Mouse (Mus musculus) forelimb bud, embryonic 11.5 days (tissue): ENCODE results near the gene Obox2.
"Not testable (repeated sequence)": the region's sequence is repeated elsewhere in the genome, so short reads cannot be mapped to it uniquely, and the experiment has no call there.

Source experiments
- DNase-seq: peaks from one replicate; pipeline ENCODE4 v3.0.0-alpha.2; 2012; ENCODE audit warnings: low read depth, low spot score

Gene Obox2

DNA sequence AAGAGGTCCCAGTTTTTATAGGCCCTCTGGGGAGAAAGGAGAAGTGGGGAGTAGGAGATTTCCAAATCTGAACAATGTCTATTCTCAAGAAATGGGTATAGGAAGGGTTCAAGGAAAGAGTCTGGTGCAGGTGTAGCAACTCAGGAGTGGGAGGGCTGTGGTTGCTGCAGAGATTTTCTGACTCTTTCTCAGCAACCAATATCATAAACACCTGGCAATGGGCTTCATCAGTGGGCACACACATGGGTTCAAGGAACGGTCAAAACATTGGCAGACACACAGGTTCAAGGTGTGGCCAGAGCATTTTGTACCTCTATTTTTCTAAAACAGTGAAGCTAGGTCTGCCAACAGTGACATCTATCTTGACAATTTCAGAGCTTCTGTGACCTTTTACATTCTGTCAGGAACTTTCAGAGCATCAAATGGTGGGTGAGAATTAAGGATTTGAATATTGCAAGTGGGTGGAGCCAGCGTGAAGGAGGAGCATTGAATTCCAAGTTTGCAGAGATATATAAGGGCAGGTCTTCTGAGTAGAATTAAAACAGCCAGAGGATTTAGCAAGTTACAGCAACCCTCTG is at the start of gene Obox2, which contains the start of gene Obox1:
TSS of gene Obox2 (plus strand) at position 301 of the 578 bp plus-strand sequence.
TSS of gene Obox1 (plus strand) at position 528 of the 578 bp plus-strand sequence.
- not testable (repeated sequence) for DNase-seq

DNA sequence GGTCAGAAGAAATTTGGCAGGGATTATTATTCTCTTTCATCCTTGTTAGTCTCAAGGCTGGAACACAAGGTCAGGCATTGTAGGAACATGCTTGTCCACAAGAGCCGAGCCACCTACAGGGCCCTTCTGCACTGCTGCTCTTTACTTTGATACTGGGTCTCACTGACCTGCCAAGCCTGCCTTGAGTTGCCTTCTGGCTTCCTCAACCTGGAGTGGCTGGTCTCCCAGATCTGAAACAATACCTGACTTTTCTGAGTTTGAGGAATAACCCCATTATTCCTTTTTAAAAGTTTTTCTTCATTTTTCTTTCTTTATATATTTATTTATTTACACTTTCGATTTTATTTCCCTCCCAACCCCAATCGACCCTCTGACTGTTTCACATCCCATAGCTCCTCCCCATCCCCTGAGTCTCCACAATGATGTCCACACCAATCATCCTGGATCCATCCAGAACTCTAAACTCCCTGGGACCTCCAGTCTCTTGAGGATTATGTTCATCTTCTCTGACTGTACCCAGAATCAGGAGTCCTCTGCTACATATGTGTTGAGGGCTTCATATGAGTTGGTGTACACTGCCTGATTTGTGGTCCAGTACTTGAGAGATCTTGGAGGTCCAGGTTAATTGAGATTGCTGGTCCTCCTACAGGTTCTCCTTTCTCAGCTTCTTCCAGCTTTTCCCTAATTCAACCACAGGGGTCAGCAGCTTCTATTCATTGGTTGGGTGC is 10.8 kb downstream of the Obox2 start:
- not testable (repeated sequence) for DNase-seq

DNA sequence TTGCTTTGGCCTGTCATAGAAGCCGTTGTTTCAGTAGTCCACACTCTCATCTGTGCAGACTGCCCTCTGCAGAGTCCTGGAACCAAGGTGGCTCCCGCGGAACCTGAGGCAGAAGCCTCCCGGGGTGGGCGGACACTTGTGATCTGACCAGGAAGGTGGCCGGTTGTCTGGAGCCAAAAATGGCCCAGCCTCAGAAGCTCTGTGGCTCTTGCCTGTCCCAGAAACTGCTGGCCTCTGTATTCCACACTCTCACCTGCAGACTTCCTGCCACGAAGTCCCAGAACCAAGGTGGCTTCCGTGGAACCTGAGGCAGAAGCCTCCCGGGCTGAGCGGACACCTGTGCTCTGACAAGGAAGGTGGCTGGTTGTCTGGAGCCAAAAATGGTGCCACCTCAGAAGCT is 18.3 kb downstream of the Obox2 start:
- DNase-seq = not testable (repeated sequence)

DNA sequence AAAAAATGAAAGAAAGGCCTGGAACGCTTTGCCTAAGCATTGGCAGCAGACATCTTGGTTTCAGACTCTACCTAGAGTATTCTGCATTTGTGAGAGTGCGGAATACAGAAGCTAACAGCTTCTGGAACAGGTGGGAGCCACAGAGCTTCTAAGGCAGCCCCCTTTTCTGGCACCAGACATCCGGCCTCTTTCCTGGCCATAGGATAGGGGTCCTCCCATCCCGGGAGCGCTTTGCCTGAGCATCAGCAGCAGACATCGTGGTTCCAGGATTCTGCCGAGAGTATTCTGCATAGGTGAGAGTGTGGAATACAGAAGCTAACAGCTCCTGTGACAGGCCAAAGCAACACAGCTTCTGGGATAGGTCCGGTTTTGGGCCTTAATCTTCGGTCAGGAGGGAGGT is 29.5 kb downstream of the Obox2 start:
- DNase-seq = not testable (repeated sequence)

DNA sequence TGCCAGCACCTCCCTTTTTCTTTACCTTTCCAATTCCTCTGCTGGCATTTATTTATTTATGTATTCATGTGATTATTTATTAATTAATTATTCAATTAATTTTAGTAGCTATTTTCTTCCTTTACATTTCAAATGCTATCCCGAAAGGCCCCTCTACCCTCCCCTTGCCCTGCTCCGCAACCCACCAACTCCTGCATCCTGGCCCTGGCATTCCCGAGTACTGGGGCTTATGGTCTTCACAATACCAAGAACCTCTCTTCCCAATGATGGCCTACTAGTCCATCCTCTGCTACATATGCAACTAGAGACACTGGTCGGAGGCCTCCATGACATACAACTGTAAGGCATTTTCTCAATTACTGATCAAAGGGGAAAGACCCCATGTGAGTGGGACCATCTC is 37.0 kb downstream of the Obox2 start:
- DNase-seq = not testable (repeated sequence)
